Mouse (Mus musculus): ENCODE data around the gene Catsperb.
"Not testable (repeated sequence)": the region's sequence is repeated elsewhere in the genome, so short reads cannot be mapped to it uniquely, and the experiment has no call there.

The Catsperb gene

DNA sequence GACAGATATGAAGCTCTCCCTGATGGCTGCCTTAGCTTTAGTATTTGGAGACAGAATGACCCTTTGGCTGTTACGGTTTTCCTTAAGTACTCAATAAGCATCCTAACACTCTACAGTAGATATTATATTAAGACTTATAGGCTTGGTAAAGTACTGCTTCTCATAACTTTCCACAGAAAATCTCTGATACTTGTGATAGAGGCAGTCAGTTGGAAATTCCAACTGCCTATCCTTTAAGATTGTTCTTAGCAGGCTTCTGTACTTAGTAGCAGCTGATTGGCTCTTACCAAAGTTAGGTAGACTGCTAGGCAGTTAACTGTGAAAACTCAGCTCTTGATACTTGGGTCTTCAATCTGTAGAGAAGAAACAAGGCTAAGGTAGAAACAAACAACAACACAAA, at the start of gene Catsperb:
TSS of gene Catsperb (plus strand) at position 301 of the 400 bp plus-strand sequence.
- DNase-seq (ENCODE audit: low read depth, low spot score): not testable (repeated sequence)

- DNase-seq (ENCODE audit: low read depth, low spot score): not testable (repeated sequence)
Observed at GRCm38 (mm10) chr12:101361468-101361867, 43.0 kb upstream of the Catsperb start.

GRCm38 (mm10) chr12:101381460-101381859, 23.0 kb upstream of the Catsperb start:
- not testable (repeated sequence) for DNase-seq (ENCODE audit: low read depth, low spot score)

DNA sequence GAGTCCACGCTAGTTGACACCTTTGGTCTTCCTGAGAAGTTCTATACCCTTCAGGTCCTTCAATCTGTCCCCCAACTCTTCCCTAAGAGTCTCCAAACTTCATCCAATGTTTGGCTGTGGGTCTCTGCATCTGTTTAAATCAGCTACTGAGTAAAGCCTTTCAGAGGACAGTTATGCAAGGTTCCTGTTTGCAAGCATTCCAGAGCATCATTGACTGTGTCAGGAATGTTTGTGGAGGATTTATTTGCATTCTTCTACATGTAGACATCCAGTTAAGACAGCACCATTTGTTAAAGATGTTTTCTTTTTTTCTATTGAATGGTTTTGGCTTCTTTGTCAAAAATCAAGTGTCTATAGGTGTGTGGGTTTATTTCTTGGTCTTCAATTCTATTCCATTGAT, 21.7 kb downstream of the Catsperb start:
- DNase-seq (ENCODE audit: low read depth, low spot score): no peak

DNA sequence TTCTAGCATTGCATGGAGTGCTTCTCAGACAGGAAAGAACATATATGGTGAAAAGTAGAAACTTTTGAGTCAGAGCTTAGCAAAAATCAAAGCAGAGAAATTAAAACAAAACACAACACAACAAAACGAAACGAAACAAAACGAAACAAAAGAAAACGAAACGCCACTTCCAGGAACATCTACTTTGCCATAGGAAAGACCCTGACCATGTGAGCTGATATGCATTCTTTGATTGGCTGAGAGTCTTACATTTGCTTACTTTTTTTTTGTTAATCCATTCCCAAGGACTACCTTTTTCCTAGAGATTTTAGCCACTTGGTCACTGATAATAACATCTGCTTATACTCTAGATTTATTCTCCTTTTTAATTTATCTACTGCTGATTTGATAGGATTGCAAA, 57.6 kb downstream of the Catsperb start:
- no peak for DNase-seq (ENCODE audit: low read depth, low spot score)

DNA sequence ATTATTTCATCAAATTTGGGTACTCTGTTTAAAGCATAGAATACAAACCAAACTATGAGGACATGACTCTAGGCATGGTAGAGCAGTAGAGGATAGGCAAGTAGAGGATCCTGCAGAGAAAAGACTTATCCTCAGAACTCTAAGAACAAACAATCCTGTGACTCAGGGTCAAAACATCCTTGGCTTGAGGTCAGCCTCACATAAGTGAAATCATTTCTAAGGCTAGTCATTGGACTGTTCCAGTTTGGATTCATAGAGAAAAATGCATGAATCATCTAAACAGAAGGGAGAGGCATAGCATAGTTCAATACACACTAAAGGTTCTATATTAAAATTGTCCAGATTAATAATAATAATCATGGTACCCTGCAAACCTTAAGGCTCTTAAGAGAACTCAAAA, 79.1 kb downstream of the Catsperb start:
- DNase-seq (ENCODE audit: low read depth, low spot score): no peak

DNA sequence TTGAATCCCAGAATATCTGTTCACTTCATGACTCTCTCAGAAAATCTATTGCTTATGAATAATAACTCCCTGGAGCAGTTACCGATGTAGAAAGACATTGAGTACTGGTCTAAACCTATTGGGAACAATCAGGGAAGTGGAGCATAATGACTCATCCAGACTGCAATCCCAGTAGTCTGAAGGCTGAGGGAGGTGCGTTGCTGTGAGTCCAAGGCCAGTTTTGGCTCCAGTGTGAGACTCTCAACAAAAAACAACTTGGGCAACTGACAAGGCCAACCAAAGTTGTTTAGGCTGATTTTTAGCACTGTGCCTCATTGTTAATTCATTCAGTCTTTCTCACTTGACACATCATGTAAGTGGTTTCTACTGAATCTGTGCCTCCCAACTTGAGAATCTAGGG, 106.9 kb downstream of the Catsperb start:
- DNase-seq (ENCODE audit: low read depth, low spot score): not testable (repeated sequence)

DNA sequence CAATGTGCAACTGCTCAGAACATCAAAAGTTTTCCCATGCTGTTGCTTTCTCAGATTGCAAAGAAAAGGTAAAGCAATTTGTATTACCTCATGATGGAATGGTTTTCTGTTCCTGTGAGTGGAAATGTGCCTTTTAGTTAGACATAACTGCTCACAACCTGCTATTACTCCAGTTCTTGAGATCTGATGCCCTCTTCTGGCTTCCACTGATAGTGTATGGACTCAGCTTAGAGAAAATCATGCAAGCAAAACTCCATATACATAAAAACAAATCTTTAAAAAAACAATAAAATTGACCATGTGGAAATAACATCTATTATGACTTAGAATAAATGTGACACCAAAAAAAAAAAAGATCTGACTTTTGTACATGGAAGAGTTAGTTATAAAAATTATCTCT, 202.2 kb downstream of the Catsperb start:
- DNase-seq (ENCODE audit: low read depth, low spot score): not testable (repeated sequence)

DNA sequence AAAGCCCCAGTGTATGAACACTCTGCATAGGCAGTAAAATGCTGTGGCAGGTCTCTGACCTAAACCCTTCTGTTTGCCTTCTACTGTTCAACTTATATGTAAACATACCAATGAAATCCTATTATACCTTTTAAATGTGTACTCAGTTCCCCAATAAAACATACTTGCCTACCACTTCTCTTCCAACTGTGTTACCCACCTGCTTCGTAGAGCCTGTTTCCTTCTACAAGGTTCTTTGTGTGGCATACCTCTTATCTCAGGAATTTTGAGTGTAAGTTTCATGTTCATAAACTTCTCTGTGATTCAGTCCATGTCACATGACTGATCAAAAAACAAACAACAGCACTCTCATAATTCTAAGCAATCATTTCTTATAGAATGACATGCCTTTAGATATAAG, 228.7 kb downstream of the Catsperb start:
- no peak for DNase-seq (ENCODE audit: low read depth, low spot score)

GRCm38 (mm10) chr12:101667502-101667901, 263.0 kb downstream of the Catsperb start:
- no peak for DNase-seq (ENCODE audit: low read depth, low spot score)
